Mouse (Mus musculus) lung, adult 10 weeks (tissue): ENCODE results near the gene Polr3c. TPM values are rescaled to one million over a fixed set of nuclear protein-coding genes. Genes with fewer than 3 reads are reported as not detected.

Source experiments
- polyA plus RNA-seq: library from polyadenylated mRNA; stranded (reverse); fragments of 350-450 nt; fragmentation: Illumina TruSeq; extraction: RNeasy Lipid Tissue Mini Kit (QIAGEN cat#74804); gene quantifications from one replicate; pipeline ENCODE4 v1.2.3, GENCODE M21; 2014; ENCODE audit warnings: low read depth, low replicate concordance; ENCODE audit not compliant: insufficient read depth

Polr3c gene
- 13.1 TPM for polyA plus RNA-seq

GRCm38 (mm10) chr3:96727343-96727827 is at the start of gene Polr3c, which contains the start of gene Rnf115:
Gene Polr3c, minus strand, starts transcription at chr3:96727628.
Gene Rnf115, plus strand, starts transcription at chr3:96727664.

GRCm38 (mm10) chr3:96707903-96708683 is 19.3 kb downstream of the Polr3c start, which contains the start of gene Nudt17:
Gene Nudt17, minus strand, starts transcription at chr3:96708562.

GRCm38 (mm10) chr3:96696198-96696765 is 31.1 kb downstream of the Polr3c start, which contains the start of gene Pias3:
Gene Pias3, plus strand, starts transcription at chr3:96696384.

GRCm38 (mm10) chr3:96669727-96670468 is 57.5 kb downstream of the Polr3c start, which contains the start of gene Ankrd35:
Gene Ankrd35, plus strand, starts transcription at chr3:96670131.

Other genes starting within 250 kb of the Polr3c start
- gene Hfe2, start 202.5 kb downstream of the Polr3c start, polyA plus RNA-seq: 2.5 TPM
- 694 TPM for gene Txnip, start 169.7 kb downstream of the Polr3c start, polyA plus RNA-seq
- 0.93 TPM for gene Gm16253, start 150.6 kb downstream of the Polr3c start, polyA plus RNA-seq
- gene Polr3gl, start 133.4 kb downstream of the Polr3c start, polyA plus RNA-seq: 42.5 TPM
- not detected for gene Ankrd34a, start 131.0 kb downstream of the Polr3c start, polyA plus RNA-seq
- 23.9 TPM for gene Lix1l, start 126.5 kb downstream of the Polr3c start, polyA plus RNA-seq
- gene Rbm8a, start 97.7 kb downstream of the Polr3c start, polyA plus RNA-seq: 73.2 TPM
- 23.0 TPM for gene Pex11b, start 92.3 kb downstream of the Polr3c start, polyA plus RNA-seq
- gene Gm42957, start 92.2 kb downstream of the Polr3c start, polyA plus RNA-seq: not detected
- 0.81 TPM for gene Itga10, start 82.0 kb downstream of the Polr3c start, polyA plus RNA-seq
- 0.77 TPM for gene Ankrd35, start 57.5 kb downstream of the Polr3c start, polyA plus RNA-seq
- 13.8 TPM for gene Pias3, start 31.2 kb downstream of the Polr3c start, polyA plus RNA-seq
- 3.0 TPM for gene Nudt17, start 19.1 kb downstream of the Polr3c start, polyA plus RNA-seq
- 23.2 TPM for gene Rnf115, start within 50 bp of the Polr3c start, polyA plus RNA-seq
- not detected for gene Pdzk1, start 101.7 kb upstream of the Polr3c start, polyA plus RNA-seq
- 0.87 TPM for gene Cd160, start 101.7 kb upstream of the Polr3c start, polyA plus RNA-seq
- gene Gja5, start 177.1 kb upstream of the Polr3c start, polyA plus RNA-seq: 29.2 TPM
- 5.4 TPM for gene Gpr89, start 177.7 kb upstream of the Polr3c start, polyA plus RNA-seq
- gene Gja8, start 198.4 kb upstream of the Polr3c start, polyA plus RNA-seq: not detected